Mouse (Mus musculus): ENCODE measurements around the gene Vpreb1.

GRCm38 (mm10) chr16:16865696-16866561, 4.7 kb downstream of the Vpreb1 start:
- TF ChIP-seq CTCF (IDR thresholded peaks at IDR 0.05; ENCODE audit: extremely low read depth, insufficient read length, insufficient replicate concordance, low read depth, low read length) (no peak), POLR2A (IDR thresholded peaks at IDR 0.05; ENCODE audit: low read depth, low read length) (no peak)
